Mouse (Mus musculus): ENCODE results near the gene Xndc1.

GRCm38 (mm10) chr7:102066363-102066762, 1.1 kb downstream of the Xndc1 start:
- TF ChIP-seq CTCF (IDR thresholded peaks at IDR 0.05; ENCODE audit: low read depth) = no peak
- TF ChIP-seq EP300 (optimal IDR thresholded peaks at IDR 0.05) = no peak
